Mouse (Mus musculus) kidney, adult 2 months (tissue): ENCODE measurements around the gene Gm10722.
"Not testable (repeated sequence)": the region's sequence is repeated elsewhere in the genome, so short reads cannot be mapped to it uniquely, and the experiment has no call there.

Experiments
- CTCF ChIP-seq: fragments of 200-500 bp; conservative IDR thresholded peaks from 2 replicates; pipeline ENCODE4 v1.5.1; 2011; ENCODE audit warnings: low read depth, mild to moderate bottlenecking, control low read depth, low read length, moderate library complexity, mixed read lengths; ENCODE audit not compliant: insufficient read depth, insufficient read length
- POLR2A ChIP-seq: fragments of 200-500 bp; IDR thresholded peaks from one replicate; pipeline ENCODE4 v1.6.1; 2011; ENCODE audit warnings: low read depth, low read length, control low read depth

- not testable (repeated sequence) for TF ChIP-seq CTCF, POLR2A
Measured at GRCm38 (mm10) chr9:3038161-3038560, 37.4 kb downstream of the Gm10722 start.
